Mouse (Mus musculus): ENCODE data around the gene Hist1h2bf. TPM values are rescaled to one million over a fixed set of nuclear protein-coding genes. Genes with fewer than 3 reads are reported as not detected.
"Not testable (repeated sequence)": the region's sequence is repeated elsewhere in the genome, so short reads cannot be mapped to it uniquely, and the experiment has no call there.

Gene Hist1h2bf
- polyA plus RNA-seq, 1 experiment from 2014 or later = 1.1 TPM

- H3K27me3 ChIP-seq (ENCODE audit: insufficient read depth, poor library complexity, severe bottlenecking); H3K36me3 ChIP-seq; H3K9me3 ChIP-seq; H3K4me1 ChIP-seq; DNase-seq (ENCODE audit: low spot score): not testable (repeated sequence)
- peak overlapping the region; percentile 58 for H3K4me3 ChIP-seq
- peak overlapping the region; percentile 87 for H3K27ac ChIP-seq
- 13% methylated on average over 20 of the region's 20 CpGs for WGBS
Observed at GRCm38 (mm10) chr13:23573034-23573897, 730 bp downstream of the Hist1h2bf start.

- WGBS = 45% methylated on average over 2 of the region's 2 CpGs
- H3K36me3 ChIP-seq = no peaks in the 10 kb centered on the region
- peak overlapping the region; percentile 87 for H3K27ac ChIP-seq
- no peaks in the 10 kb centered on the region for H3K9me3 ChIP-seq
- no peak for DNase-seq (ENCODE audit: low spot score)
- peak overlapping the region; percentile 58 for H3K4me3 ChIP-seq
- H3K27me3 ChIP-seq (ENCODE audit: insufficient read depth, poor library complexity, severe bottlenecking) = no peaks in the 10 kb centered on the region
- H3K4me1 ChIP-seq = peaks cover 5% of the 10 kb centered on the region; the same call in 1 of the 2 replicates
Observed at GRCm38 (mm10) chr13:23572218-23573033, 1.6 kb downstream of the Hist1h2bf start.

GRCm38 (mm10) chr13:23571504-23572217 lies 2.3 kb downstream of the Hist1h2bf start:
- not testable (repeated sequence) for H3K9me3 ChIP-seq; DNase-seq (ENCODE audit: low spot score); H3K4me1 ChIP-seq; H3K36me3 ChIP-seq; H3K27me3 ChIP-seq (ENCODE audit: insufficient read depth, poor library complexity, severe bottlenecking)
- peak overlapping the region; percentile 90 for H3K27ac ChIP-seq
- 3% methylated on average over 16 of the region's 34 CpGs for WGBS
- H3K4me3 ChIP-seq = peak overlapping the region; percentile 58

GRCm38 (mm10) chr13:23571022-23571503 lies 2.9 kb downstream of the Hist1h2bf start, which contains the start of the genes Hist1h2ae and Hist1h2bg:
Gene Hist1h2ae, minus strand, starts transcription at chr13:23571220.
Gene Hist1h2bg, plus strand, starts transcription at chr13:23571396.
- no peaks in the 10 kb centered on the region for H3K9me3 ChIP-seq
- peak within 1 kb of the TSS; percentile 90 for H3K27ac ChIP-seq
- H3K4me1 ChIP-seq = no peaks in the 10 kb centered on the region; the same call in 1 of the 2 replicates
- no peaks in the 10 kb centered on the region for H3K27me3 ChIP-seq (ENCODE audit: insufficient read depth, poor library complexity, severe bottlenecking)
- H3K36me3 ChIP-seq = no peaks in the 10 kb centered on the region
- under 1% methylated on average over 18 of the region's 18 CpGs for WGBS
- peak; percentile 89 for DNase-seq (ENCODE audit: low spot score)
- H3K4me3 ChIP-seq = peak within 1 kb of the TSS; percentile 58

- H3K4me1 ChIP-seq; H3K36me3 ChIP-seq; H3K9me3 ChIP-seq; DNase-seq (ENCODE audit: low spot score); H3K27me3 ChIP-seq (ENCODE audit: insufficient read depth, poor library complexity, severe bottlenecking): not testable (repeated sequence)
- Histone ChIP-seq H3K27ac (peak overlapping the region; percentile 90), H3K4me3 (peak overlapping the region; percentile 50)
- WGBS = 4% methylated on average over 27 of the region's 41 CpGs
Observed at GRCm38 (mm10) chr13:23570261-23571021, 3.6 kb downstream of the Hist1h2bf start.

GRCm38 (mm10) chr13:23564482-23564881 lies 9.5 kb downstream of the Hist1h2bf start:
- Histone ChIP-seq H3K27ac (peak overlapping the region; percentile 95), H3K4me1 (no peaks in the 10 kb centered on the region), H3K4me3 (no peak overlapping the region), H3K9me3 (no peaks in the 10 kb centered on the region), H3K36me3 (no peaks in the 10 kb centered on the region), H3K27me3 (ENCODE audit: insufficient read depth, poor library complexity, severe bottlenecking) (no peaks in the 10 kb centered on the region)
- no peak for DNase-seq (ENCODE audit: low spot score)
- 87% methylated on average over 2 of the region's 2 CpGs for WGBS

- no peaks in the 10 kb centered on the region for H3K9me3 ChIP-seq
Observed at GRCm38 (mm10) chr13:23562699-23563462, 11.1 kb downstream of the Hist1h2bf start.

GRCm38 (mm10) chr13:23561883-23562659 lies 11.9 kb downstream of the Hist1h2bf start, which contains the start of gene Hist1h3e:
Gene Hist1h3e, minus strand, starts transcription at chr13:23562369.
- H3K27me3 ChIP-seq (ENCODE audit: insufficient read depth, poor library complexity, severe bottlenecking); H3K9me3 ChIP-seq; H3K4me1 ChIP-seq; H3K36me3 ChIP-seq: not testable (repeated sequence)
- peak; percentile 98 for DNase-seq (ENCODE audit: low spot score)
- WGBS = under 1% methylated on average over 64 of the region's 67 CpGs
- Histone ChIP-seq H3K4me3 (peak within 1 kb of the TSS; percentile 55), H3K27ac (peak within 1 kb of the TSS; percentile 95)

More at GRCm38 (mm10) chr13:23562699-23563462, 11.1 kb downstream of the Hist1h2bf start:
- H3K4me3 ChIP-seq = peak overlapping the region; percentile 55
- no peak for DNase-seq (ENCODE audit: low spot score)
- H3K27me3 ChIP-seq (ENCODE audit: insufficient read depth, poor library complexity, severe bottlenecking) = no peaks in the 10 kb centered on the region
- H3K36me3 ChIP-seq = no peaks in the 10 kb centered on the region
- H3K27ac ChIP-seq = peak overlapping the region; percentile 95
- 3% methylated on average over 18 of the region's 18 CpGs for WGBS
- no peaks in the 10 kb centered on the region for H3K4me1 ChIP-seq

GRCm38 (mm10) chr13:23561531-23561882 lies 12.5 kb downstream of the Hist1h2bf start:
- H3K27ac ChIP-seq; H3K4me1 ChIP-seq; H3K36me3 ChIP-seq; DNase-seq (ENCODE audit: low spot score); H3K27me3 ChIP-seq (ENCODE audit: insufficient read depth, poor library complexity, severe bottlenecking); H3K9me3 ChIP-seq: not testable (repeated sequence)
- peak overlapping the region; percentile 55 for H3K4me3 ChIP-seq
- 0% methylated on average over 2 of the region's 5 CpGs for WGBS

GRCm38 (mm10) chr13:23560699-23561098 lies 13.3 kb downstream of the Hist1h2bf start:
- DNase-seq (ENCODE audit: low spot score); H3K27me3 ChIP-seq (ENCODE audit: insufficient read depth, poor library complexity, severe bottlenecking); H3K4me3 ChIP-seq: not testable (repeated sequence)

GRCm38 (mm10) chr13:23556906-23557305 lies 17.1 kb downstream of the Hist1h2bf start:
- 59% methylated on average over 3 of the region's 3 CpGs for WGBS
- Histone ChIP-seq H3K36me3 (no peaks in the 10 kb centered on the region), H3K9me3 (no peaks in the 10 kb centered on the region), H3K4me1 (peaks cover 9% of the 10 kb centered on the region; the same call in 1 of the 2 replicates), H3K4me3 (peak overlapping the region; percentile 27; the same call in 1 of the 2 replicates), H3K27ac (peak overlapping the region; percentile 90), H3K27me3 (ENCODE audit: insufficient read depth, poor library complexity, severe bottlenecking) (no peaks in the 10 kb centered on the region)
- no peak for DNase-seq (ENCODE audit: low spot score)

More at GRCm38 (mm10) chr13:23560699-23561098, 13.3 kb downstream of the Hist1h2bf start:
- H3K36me3 ChIP-seq, H3K27ac ChIP-seq, H3K4me1 ChIP-seq, H3K9me3 ChIP-seq: not testable (repeated sequence)
- WGBS = 44% methylated on average over 2 of the region's 2 CpGs

Data from heart, embryonic 10.5 days (tissue).